Mouse (Mus musculus) heart, embryonic 14.5 days (tissue): ENCODE results near the gene Ndufaf8. TPM values are rescaled to one million over a fixed set of nuclear protein-coding genes. Genes with fewer than 3 reads are reported as not detected.

ENCODE experiments used
- ATAC-seq: fragments of 200-750 bp; cut with Nextera tagmentation; 2 replicates; pipeline ENCODE4 v1.8.0; 2017; ENCODE audit warnings: low read depth, moderate TSS enrichment; ENCODE audit not compliant: insufficient number of reproducible peaks, insufficient read depth, low FRiP score
- H3K27ac ChIP-seq, 2 experiments: fragments of 200-500 bp in 1 of 2; fragments of 300-500 bp in 1 of 2; sonication (generic) in 1 of 2; replicated peaks in 1 of 2; 2 replicates each; pipeline ENCODE4 v1.5.1; 2012 to 2014; ENCODE audit warnings: low read depth in 2 of 2, low read length in 2 of 2, control low read depth in 1 of 2, mild to moderate bottlenecking in 1 of 2, mixed read lengths in 1 of 2; ENCODE audit not compliant: control insufficient read depth in 1 of 2, insufficient read depth in 1 of 2
- H3K27me3 ChIP-seq: fragments of 300-500 bp; sonication (generic); 2 replicates; pipeline ENCODE4 v1.6.1; 2014; ENCODE audit warnings: mild to moderate bottlenecking, low read length, control low read depth; ENCODE audit not compliant: control insufficient read depth, insufficient read depth
- H3K36me3 ChIP-seq: fragments of 300-500 bp; sonication (generic); 2 replicates; pipeline ENCODE4 v1.6.1; 2014; ENCODE audit warnings: mild to moderate bottlenecking, control low read depth, low read length, mixed read lengths; ENCODE audit not compliant: control insufficient read depth, insufficient read depth
- H3K4me1 ChIP-seq, 2 experiments: fragments of 200-500 bp in 1 of 2; fragments of 300-500 bp in 1 of 2; sonication (generic) in 1 of 2; 2 replicates each; pipeline ENCODE4 v1.6.1; 2012 to 2014; ENCODE audit warnings: low read length in 2 of 2, control low read depth in 1 of 2, mixed read lengths in 1 of 2; ENCODE audit not compliant: control insufficient read depth in 2 of 2, insufficient read depth in 2 of 2
- H3K4me2 ChIP-seq: fragments of 300-500 bp; sonication (generic); 2 replicates; pipeline ENCODE4 v1.6.1; 2014; ENCODE audit warnings: mild to moderate bottlenecking, low read length
- H3K4me3 ChIP-seq, 2 experiments: fragments of 200-500 bp in 1 of 2; fragments of 300-500 bp in 1 of 2; sonication (generic) in 1 of 2; 2 replicates each; pipeline ENCODE4 v1.5.1; 2012 to 2014; ENCODE audit warnings: low read length in 2 of 2, mild to moderate bottlenecking in 2 of 2, control low read depth in 1 of 2, low read depth in 1 of 2, moderate library complexity in 1 of 2; ENCODE audit not compliant: control insufficient read depth in 1 of 2, insufficient read depth in 1 of 2
- H3K9ac ChIP-seq: fragments of 300-500 bp; sonication (generic); 2 replicates; pipeline ENCODE4 v1.6.1; 2014; ENCODE audit warnings: mild to moderate bottlenecking, low read length
- H3K9me3 ChIP-seq: fragments of 300-500 bp; sonication (generic); 2 replicates; pipeline ENCODE4 v1.6.1; 2016; ENCODE audit warnings: low read length, control low read depth; ENCODE audit not compliant: control insufficient read depth
- WGBS: fragments of 180-500 bp; shearing (Covaris S2); extraction: QIAGEN DNeasy Blood & Tissue Kit; methylation state at CpG from one replicate; pipeline ENCODE4 v1.1.7; 2014; 5-methylcytosine and 5-hydroxymethylcytosine counted together
- microRNA-seq: library from miRNA; unstranded; fragments of <30 nt; microRNA quantifications from one replicate; pipeline ENCODE4, GENCODE M21; 2016
- polyA plus RNA-seq: library from polyadenylated mRNA; unstranded; fragments of >200 nt; fragmentation: Nextera tagmentation; extraction: Ambion mirVana; gene quantifications from 2 replicates; pipeline ENCODE4 v1.2.1, GENCODE M21; 2014

The Ndufaf8 gene
- polyA plus RNA-seq, 1 experiment from 2014 or later: 119 TPM

DNA sequence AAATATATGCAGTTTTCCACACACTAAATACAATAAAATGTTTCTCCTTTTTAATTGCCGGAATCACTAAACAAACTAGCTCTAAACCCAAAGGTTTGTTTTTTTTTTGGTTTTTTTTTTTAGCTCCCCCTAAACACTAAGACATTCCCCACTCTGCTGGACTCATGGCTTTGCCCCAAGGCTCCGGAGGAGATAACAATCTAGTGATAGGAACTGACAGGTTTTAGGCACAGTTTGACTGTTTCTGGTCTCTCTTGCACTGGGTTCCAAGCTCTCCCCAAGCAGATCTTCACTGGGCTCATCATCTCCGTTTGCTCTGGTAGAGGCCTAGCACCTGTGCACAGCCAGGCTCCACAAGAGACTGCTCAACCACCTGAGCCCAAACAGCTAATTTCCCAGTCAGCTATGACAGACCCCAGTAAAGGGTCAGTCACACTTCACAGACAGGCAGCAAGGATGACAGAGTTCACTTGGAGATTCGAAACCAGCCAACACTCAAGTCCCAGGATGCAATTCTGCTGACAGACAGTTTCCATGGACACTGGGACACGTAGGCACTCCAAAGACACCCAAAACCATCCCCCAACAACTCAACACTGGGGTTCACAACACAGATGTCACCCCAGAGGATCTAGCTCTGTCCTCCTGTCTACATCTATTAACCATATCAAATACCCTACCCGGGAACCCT, 50.9 kb downstream of the Ndufaf8 start:
- 22% methylated on average over 6 of the region's 6 CpGs for WGBS
- H3K4me1 ChIP-seq: peaks cover 10 to 21% of the 10 kb centered on the region in 2 experiments; a peak in 3 of 4 replicates
- peak overlapping the region; percentile 78 for H3K4me2 ChIP-seq
- H3K9me3 ChIP-seq: no peaks in the 10 kb centered on the region
- peak overlapping the region in 1 of 2 experiments; percentile 76; a peak in 2 of 4 replicates for H3K27ac ChIP-seq
- H3K36me3 ChIP-seq: peaks cover 12% of the 10 kb centered on the region; the same call in 1 of the 2 replicates
- ATAC-seq: no peak
- H3K27me3 ChIP-seq: no peaks in the 10 kb centered on the region
- H3K9ac ChIP-seq: peak overlapping the region; percentile 85
- H3K4me3 ChIP-seq: peak overlapping the region; percentile 7 to 82

Small RNAs within 50 kb of the gene (microRNA-seq; reads per million reads assigned to microRNA genes)
- gene Gm25948: not detected

Other genes with a start within 250 kb of the Ndufaf8 start
- 62.4 and 65.4 TPM in 2 replicates for gene Chmp6, start 185.5 kb upstream of the Ndufaf8 start, polyA plus RNA-seq
- 11.0 and 13.2 TPM in 2 replicates for gene Baiap2, start 156.2 kb upstream of the Ndufaf8 start, polyA plus RNA-seq
- gene Aatk, start 51.8 kb upstream of the Ndufaf8 start, polyA plus RNA-seq: 0.43 and 1.1 TPM in 2 replicates
- 11.6 and 12.1 TPM in 2 replicates for gene Cep131, start 12.1 kb upstream of the Ndufaf8 start, polyA plus RNA-seq
- gene Tepsin, start 197 bp upstream of the Ndufaf8 start, polyA plus RNA-seq: 11.7 and 13.9 TPM in 2 replicates
- gene Slc38a10, start 52.4 kb downstream of the Ndufaf8 start, polyA plus RNA-seq: 68.8 and 74.1 TPM in 2 replicates
- gene Bahcc1, start 134.0 kb downstream of the Ndufaf8 start, polyA plus RNA-seq: 8.8 and 9.1 TPM in 2 replicates
- 979 and 1,136 TPM in 2 replicates for gene Actg1, start 249.6 kb downstream of the Ndufaf8 start, polyA plus RNA-seq